Mouse (Mus musculus): Measurements from ENCODE around the gene Lrrk2. TPM values are rescaled to one million over a fixed set of nuclear protein-coding genes. Genes with fewer than 3 reads are reported as not detected.

Lrrk2 gene
- polyA plus RNA-seq, 1 experiment from 2014 or later = 4.7 TPM

DNA sequence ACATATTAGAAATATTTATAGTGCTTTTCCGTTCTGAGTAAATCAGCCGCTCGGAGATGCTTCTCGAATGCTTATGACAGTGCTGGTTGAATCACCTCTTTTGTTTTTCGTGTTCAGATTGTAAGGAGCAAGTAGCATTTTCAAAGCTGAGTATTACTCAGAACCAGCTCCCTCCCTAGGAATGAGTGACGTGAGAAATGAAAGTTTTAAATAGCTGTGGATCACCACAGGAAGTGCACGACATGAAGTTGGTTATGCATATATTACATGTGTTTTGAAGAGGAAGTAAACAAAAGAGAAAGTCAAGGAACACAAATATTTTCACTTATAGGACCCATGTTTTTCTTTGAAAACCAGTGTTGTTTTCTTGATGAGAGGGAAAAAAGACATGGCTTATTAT, 21.5 kb upstream of the Lrrk2 start:
- Histone ChIP-seq H3K27me3 (no peaks in the 10 kb centered on the region), H3K4me3 (no peak overlapping the region), H3K9ac (no peak overlapping the region), H3K4me2 (no peak overlapping the region), H3K4me1 (replicated peaks) (no peaks in the 10 kb centered on the region), H3K9me3 (replicated peaks) (no peaks in the 10 kb centered on the region), H3K36me3 (no peaks in the 10 kb centered on the region), H3K27ac (no peak overlapping the region)
- 68% methylated on average over 7 of the region's 7 CpGs for WGBS
- ATAC-seq (replicated peaks; ENCODE audit: insufficient number of reproducible peaks, insufficient read depth, low FRiP score, low read depth) = no peak

DNA sequence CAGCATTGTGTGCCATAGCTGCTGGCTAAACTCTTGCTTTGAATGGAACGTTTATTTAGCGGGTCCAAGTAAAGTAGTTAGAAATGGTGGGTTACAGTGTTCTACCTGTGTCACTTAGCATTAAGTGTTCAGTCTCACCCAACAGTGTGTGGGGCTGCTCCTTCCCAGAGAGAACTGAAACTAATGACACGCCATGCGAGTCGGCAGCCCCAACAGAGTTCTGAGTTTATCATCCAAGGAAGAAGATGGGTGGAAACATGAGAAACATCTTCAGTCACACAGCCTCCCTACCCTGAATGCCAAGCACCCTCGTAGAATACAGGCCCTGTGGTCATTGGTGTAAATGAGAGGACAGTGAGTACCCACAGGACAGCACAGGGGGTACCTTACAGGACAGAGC, 14.7 kb upstream of the Lrrk2 start:
- H3K9ac ChIP-seq = no peak overlapping the region
- no peak overlapping the region for H3K4me2 ChIP-seq
- no peaks in the 10 kb centered on the region for H3K27me3 ChIP-seq
- no peaks in the 10 kb centered on the region for H3K4me1 ChIP-seq (replicated peaks)
- H3K4me3 ChIP-seq = no peak overlapping the region
- no peak overlapping the region for H3K27ac ChIP-seq
- no peaks in the 10 kb centered on the region for H3K9me3 ChIP-seq (replicated peaks)
- 85% methylated on average over 6 of the region's 6 CpGs for WGBS
- no peaks in the 10 kb centered on the region for H3K36me3 ChIP-seq
- no peak for ATAC-seq (replicated peaks; ENCODE audit: insufficient number of reproducible peaks, insufficient read depth, low FRiP score, low read depth)

DNA sequence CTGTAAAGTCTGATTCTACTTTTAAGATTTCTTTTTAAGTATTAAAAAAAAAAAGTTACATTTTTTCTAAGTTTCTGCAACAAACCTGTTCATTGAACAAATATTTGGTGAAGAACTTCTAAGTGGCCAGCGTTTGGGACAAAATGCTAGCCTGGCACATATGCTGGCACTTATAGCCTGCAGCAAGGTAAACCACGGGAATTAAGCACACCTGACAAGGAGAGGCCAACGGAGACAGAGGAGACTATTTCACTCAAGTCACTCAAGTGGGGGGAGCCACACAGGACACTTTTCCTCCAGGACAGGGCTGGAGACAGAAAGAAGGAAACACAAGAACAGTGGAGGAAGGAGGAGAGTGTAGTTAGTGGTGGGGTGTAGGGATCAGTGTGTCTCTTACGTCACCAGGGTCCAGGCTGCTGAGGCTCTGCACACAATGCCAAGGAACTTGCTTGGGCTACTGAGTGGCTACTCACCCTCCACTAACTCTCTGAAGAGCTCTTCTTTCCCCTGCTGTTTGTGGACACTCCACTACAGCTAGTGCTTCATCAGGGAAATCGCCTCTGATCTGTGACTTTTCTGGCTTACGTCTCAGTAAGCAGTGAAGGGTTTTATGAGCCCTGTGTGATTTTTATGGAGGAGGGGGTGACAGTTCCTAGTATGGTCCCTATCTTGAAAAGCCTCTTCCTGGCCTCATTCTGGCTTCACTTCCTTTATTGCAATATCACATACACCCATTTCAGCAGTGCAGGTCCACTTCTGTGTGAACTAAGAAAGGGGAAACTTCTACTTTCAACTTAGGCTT, 12.5 kb upstream of the Lrrk2 start:
- Histone ChIP-seq H3K9ac (no peak overlapping the region), H3K4me1 (replicated peaks) (no peaks in the 10 kb centered on the region), H3K4me3 (no peak overlapping the region), H3K36me3 (no peaks in the 10 kb centered on the region), H3K4me2 (no peak overlapping the region), H3K27ac (no peak overlapping the region), H3K27me3 (no peaks in the 10 kb centered on the region), H3K9me3 (replicated peaks) (no peaks in the 10 kb centered on the region)
- no peak for ATAC-seq (replicated peaks; ENCODE audit: insufficient number of reproducible peaks, insufficient read depth, low FRiP score, low read depth)
- 74% methylated on average over 6 of the region's 6 CpGs for WGBS

DNA sequence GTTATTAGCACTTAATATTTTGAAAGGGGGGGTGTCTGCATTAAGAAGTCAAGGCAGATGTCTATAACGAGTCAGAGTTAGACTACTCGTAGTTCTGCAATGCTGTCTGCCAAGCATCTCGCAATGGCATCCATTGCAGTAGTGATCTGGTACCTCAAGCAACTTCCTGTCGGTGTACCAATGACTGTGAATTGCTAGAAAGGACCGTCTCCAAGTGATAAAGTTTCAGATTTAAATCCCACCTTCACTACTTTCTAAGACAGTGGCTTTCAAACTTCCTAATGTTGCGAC, 12.0 kb upstream of the Lrrk2 start:
- Histone ChIP-seq H3K4me2 (no peak overlapping the region), H3K27me3 (no peaks in the 10 kb centered on the region), H3K27ac (no peak overlapping the region), H3K9ac (no peak overlapping the region), H3K4me3 (no peak overlapping the region), H3K4me1 (replicated peaks) (no peaks in the 10 kb centered on the region), H3K9me3 (replicated peaks) (no peaks in the 10 kb centered on the region), H3K36me3 (no peaks in the 10 kb centered on the region)
- no peak for ATAC-seq (replicated peaks; ENCODE audit: insufficient number of reproducible peaks, insufficient read depth, low FRiP score, low read depth)
- 76% methylated on average over 6 of the region's 6 CpGs for WGBS

DNA sequence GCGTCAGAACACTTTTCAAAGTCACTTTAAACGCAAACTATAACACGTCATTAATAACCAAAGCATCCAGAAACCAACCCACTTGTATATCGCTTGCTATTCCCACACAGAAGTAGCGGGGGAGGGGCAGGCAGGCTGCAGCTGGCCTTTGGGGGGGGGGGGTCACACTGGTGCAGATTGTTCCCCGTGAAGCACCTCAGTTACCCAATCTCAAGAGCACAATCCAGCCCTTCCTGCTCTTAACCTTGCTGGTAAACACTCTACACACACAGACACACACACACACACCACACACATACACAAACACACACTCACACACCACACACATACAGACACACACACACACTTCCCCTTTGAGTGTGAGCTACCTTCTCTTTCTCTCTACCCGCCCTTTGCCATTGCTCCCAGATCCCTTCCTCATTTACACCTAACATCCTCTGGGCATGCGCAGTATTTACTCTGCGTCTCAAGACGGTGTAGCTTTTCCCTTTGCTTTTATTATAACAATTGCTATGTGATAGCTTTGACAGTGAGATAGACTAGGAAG, 8.3 kb upstream of the Lrrk2 start:
- H3K4me2 ChIP-seq = no peak overlapping the region
- no peaks in the 10 kb centered on the region for H3K27me3 ChIP-seq
- 77% methylated on average over 10 of the region's 10 CpGs for WGBS
- no peak for ATAC-seq (replicated peaks; ENCODE audit: insufficient number of reproducible peaks, insufficient read depth, low FRiP score, low read depth)
- H3K36me3 ChIP-seq = no peaks in the 10 kb centered on the region
- no peak overlapping the region for H3K4me3 ChIP-seq
- H3K9me3 ChIP-seq (replicated peaks) = no peaks in the 10 kb centered on the region
- no peak overlapping the region for H3K27ac ChIP-seq
- H3K4me1 ChIP-seq (replicated peaks) = no peaks in the 10 kb centered on the region
- H3K9ac ChIP-seq = no peak overlapping the region

DNA sequence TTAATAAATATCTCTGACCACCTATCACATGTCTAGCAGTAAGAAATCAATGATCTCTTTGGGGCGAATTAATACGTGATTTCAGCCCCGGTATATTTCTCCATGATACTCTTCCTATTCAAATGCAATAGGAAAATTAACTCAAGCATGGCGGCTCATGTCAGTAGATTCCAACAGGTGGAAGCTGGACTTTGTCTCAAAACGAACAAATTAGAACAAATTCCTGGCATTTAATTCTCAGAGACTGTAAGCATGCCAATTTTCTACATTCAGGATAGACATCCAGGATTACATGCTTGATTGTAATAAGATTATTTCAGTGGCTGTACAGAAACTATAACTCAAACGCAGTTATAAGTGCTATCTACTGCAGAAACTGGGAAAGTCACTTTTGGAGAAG, 7.4 kb upstream of the Lrrk2 start:
- ATAC-seq (replicated peaks; ENCODE audit: insufficient number of reproducible peaks, insufficient read depth, low FRiP score, low read depth) = no peak
- Histone ChIP-seq H3K9me3 (replicated peaks) (no peaks in the 10 kb centered on the region), H3K27ac (no peak overlapping the region), H3K9ac (no peak overlapping the region), H3K4me1 (replicated peaks) (no peaks in the 10 kb centered on the region), H3K27me3 (no peaks in the 10 kb centered on the region), H3K36me3 (no peaks in the 10 kb centered on the region), H3K4me2 (no peak overlapping the region), H3K4me3 (no peak overlapping the region)
- 81% methylated on average over 6 of the region's 6 CpGs for WGBS

DNA sequence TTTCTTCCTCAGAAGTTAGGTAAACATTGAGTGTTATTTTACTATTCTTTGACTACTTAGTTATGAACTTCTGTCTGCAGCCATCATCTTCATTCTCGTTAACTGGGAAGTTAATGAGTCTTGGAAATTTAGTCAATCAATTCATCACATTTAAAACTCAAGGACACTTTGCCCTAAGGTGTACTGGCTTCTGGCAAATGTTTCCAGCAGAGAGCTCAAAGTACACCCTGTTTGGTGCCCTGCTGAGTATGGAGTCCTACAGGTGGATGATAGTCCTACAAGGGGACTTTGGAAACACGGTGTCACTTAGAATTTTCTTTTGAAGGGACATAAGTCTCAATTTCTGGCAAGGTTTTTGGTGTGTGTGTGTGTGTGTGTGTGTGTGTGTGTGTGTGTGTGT, 1.8 kb upstream of the Lrrk2 start:
- no peak for ATAC-seq (replicated peaks; ENCODE audit: insufficient number of reproducible peaks, insufficient read depth, low FRiP score, low read depth)
- 91% methylated on average over 2 of the region's 2 CpGs for WGBS
- H3K4me3 ChIP-seq = no peak overlapping the region

DNA sequence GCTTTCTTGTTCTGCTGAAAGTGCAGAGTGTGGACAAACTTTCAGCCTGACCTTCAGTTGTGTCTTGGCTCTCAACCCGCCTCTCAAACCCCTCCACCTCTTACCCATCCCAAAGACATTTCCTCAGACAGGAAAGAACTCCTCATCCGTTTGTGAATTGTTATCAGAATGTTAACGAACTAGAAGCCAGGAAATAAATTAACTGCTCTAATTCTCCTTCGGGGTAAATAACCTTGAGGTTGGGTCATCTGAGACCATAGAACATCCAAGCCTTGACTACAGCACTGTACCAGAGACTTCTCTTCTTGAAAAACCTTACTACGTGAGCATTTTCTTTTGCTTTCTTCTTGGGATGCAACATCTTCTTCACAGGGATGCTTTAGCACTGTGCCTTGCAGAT, 988 bp upstream of the Lrrk2 start:
- no peak overlapping the region for H3K4me3 ChIP-seq
- no peak overlapping the region for H3K9ac ChIP-seq
- H3K36me3 ChIP-seq = no peaks in the 10 kb centered on the region
- peak overlapping the region; percentile 93; the same call in 1 of the 2 replicates for H3K27ac ChIP-seq
- ATAC-seq (replicated peaks; ENCODE audit: insufficient number of reproducible peaks, insufficient read depth, low FRiP score, low read depth) = no peak
- no peaks in the 10 kb centered on the region for H3K9me3 ChIP-seq (replicated peaks)
- H3K4me1 ChIP-seq (replicated peaks) = peaks cover 11% of the 10 kb centered on the region
- WGBS = 66% methylated on average over 5 of the region's 5 CpGs
- no peak overlapping the region for H3K4me2 ChIP-seq
- H3K27me3 ChIP-seq = no peaks in the 10 kb centered on the region

More for the DNA sequence above, 1.8 kb upstream of the Lrrk2 start:
- H3K36me3 ChIP-seq = no peaks in the 10 kb centered on the region
- no peak overlapping the region for H3K4me2 ChIP-seq
- no peaks in the 10 kb centered on the region for H3K9me3 ChIP-seq (replicated peaks)
- peaks cover 11% of the 10 kb centered on the region for H3K4me1 ChIP-seq (replicated peaks)
- H3K27me3 ChIP-seq = no peaks in the 10 kb centered on the region
- no peak overlapping the region for H3K27ac ChIP-seq
- no peak overlapping the region for H3K9ac ChIP-seq

DNA sequence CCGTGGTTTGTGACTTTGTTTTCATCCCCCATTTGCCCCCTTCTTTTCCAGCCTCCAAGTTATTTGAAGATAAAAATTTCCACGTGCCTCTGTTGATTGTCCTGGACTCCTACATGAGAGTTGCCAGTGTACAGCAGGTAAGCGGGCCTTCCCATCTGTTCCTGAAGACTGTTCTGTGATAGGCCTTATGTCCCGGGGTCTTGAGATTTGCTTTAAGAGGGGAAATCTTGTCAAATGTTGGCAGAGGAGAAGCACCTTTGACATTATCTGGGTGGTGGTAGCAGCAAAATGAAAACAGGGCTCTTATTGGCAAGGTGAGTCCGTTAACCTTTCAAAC, 562 bp downstream of the Lrrk2 start:
- Histone ChIP-seq H3K4me3 (peak overlapping the region; percentile 64), H3K4me2 (peak overlapping the region; percentile 72), H3K36me3 (no peaks in the 10 kb centered on the region), H3K9me3 (replicated peaks) (no peaks in the 10 kb centered on the region), H3K9ac (peak overlapping the region; percentile 71), H3K27me3 (no peaks in the 10 kb centered on the region), H3K4me1 (replicated peaks) (peaks cover 11% of the 10 kb centered on the region), H3K27ac (peak overlapping the region; percentile 93)
- 16% methylated on average over 5 of the region's 5 CpGs for WGBS
- ATAC-seq (replicated peaks; ENCODE audit: insufficient number of reproducible peaks, insufficient read depth, low FRiP score, low read depth) = 0 out of 2 replicates have a peak, but pooled peaks have one; percentile 27

DNA sequence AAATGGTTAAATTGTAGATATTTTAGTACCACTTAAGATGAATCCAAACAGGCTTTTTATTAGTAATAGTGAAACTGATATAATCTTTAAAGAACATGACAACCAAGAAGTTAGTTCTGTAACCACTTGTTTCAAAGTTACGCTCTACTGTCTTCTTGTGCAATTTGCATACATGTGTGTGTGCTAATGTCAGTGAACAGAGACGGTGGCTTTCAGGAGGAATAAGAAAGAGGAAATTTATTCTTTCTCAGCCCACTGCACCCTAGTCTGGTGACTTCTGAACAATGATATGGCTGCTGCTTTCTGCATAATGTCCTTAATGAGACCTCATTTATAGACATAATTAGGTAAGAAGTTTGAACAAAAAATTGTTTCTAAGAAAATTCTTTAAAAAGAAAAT, 7.1 kb downstream of the Lrrk2 start:
- 79% methylated on average over 2 of the region's 2 CpGs for WGBS
- Histone ChIP-seq H3K4me3 (no peak overlapping the region), H3K27ac (no peak overlapping the region), H3K27me3 (no peaks in the 10 kb centered on the region), H3K4me2 (no peak overlapping the region), H3K9me3 (replicated peaks) (no peaks in the 10 kb centered on the region), H3K36me3 (0 out of 2 replicates have a peak, but pooled peaks cover 6% of the 10 kb centered on the region), H3K4me1 (replicated peaks) (no peaks in the 10 kb centered on the region), H3K9ac (no peak overlapping the region)
- no peak for ATAC-seq (replicated peaks; ENCODE audit: insufficient number of reproducible peaks, insufficient read depth, low FRiP score, low read depth)

DNA sequence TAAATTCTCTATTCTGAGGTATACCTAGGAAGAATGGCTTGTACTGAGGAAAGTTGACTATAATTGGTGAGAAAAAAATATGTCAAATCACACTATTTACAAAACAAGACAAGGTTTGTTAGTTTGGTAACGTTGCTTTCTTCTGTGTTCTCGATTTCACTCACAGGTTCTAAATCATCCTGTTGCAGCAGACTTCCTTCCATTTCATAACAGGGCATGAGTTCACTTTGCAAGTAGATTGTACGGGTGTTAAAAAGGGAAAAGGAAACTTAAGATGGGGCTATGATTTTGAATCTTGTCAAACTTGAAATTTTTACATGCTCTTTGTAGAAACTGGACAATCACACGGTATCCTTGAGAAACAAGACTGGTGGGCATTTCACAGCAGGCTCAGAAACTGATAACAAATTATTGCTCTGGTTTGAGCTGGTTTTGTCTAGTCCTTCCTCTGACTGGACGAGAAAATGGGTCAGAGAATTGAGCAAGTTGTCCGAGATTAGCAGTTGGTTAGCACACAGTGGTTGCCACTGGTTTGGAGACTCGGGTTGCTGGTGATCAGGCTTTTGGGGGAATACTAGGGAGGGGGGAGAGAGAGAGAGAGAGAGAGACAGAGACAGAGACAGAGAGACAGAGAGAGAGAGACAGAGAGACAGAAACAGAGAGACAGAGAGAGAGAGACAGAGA, 13.0 kb downstream of the Lrrk2 start:
- 72% methylated on average over 7 of the region's 7 CpGs for WGBS
- Histone ChIP-seq H3K9me3 (replicated peaks) (no peaks in the 10 kb centered on the region), H3K27me3 (no peaks in the 10 kb centered on the region), H3K4me1 (replicated peaks) (no peaks in the 10 kb centered on the region), H3K4me3 (no peak overlapping the region), H3K27ac (no peak overlapping the region), H3K4me2 (no peak overlapping the region), H3K9ac (no peak overlapping the region), H3K36me3 (0 out of 2 replicates have a peak, but pooled peaks cover 10% of the 10 kb centered on the region)
- no peak for ATAC-seq (replicated peaks; ENCODE audit: insufficient number of reproducible peaks, insufficient read depth, low FRiP score, low read depth)

DNA sequence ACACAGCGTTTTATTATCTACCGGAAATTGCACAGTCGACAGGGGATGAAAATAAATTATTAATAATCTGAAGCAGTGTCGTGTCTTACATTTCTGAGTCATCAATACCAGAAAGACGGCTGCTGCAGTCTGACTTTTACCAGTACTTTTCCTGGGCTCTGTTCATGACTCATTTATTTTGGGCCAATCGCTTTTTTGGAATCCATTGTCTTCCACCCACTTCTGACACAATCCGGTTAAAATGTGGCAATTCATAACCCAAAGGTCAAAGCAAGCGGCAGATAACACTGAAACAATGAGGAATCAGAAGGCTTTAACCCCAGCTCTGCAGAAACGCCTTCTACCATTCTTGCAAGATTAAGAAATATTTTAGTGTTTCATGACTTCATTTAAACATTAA, 17.7 kb downstream of the Lrrk2 start:
- Histone ChIP-seq H3K4me3 (no peak overlapping the region), H3K9me3 (replicated peaks) (no peaks in the 10 kb centered on the region), H3K4me2 (no peak overlapping the region), H3K9ac (no peak overlapping the region), H3K27ac (no peak overlapping the region), H3K27me3 (no peaks in the 10 kb centered on the region), H3K36me3 (0 out of 2 replicates have a peak, but pooled peaks cover 9% of the 10 kb centered on the region), H3K4me1 (replicated peaks) (no peaks in the 10 kb centered on the region)
- no peak for ATAC-seq (replicated peaks; ENCODE audit: insufficient number of reproducible peaks, insufficient read depth, low FRiP score, low read depth)
- WGBS = 76% methylated on average over 9 of the region's 9 CpGs

Data from heart, embryonic 15.5 days (tissue).